Mouse (Mus musculus) right cerebral cortex, adult 18-20 months (tissue): ENCODE data around the gene Svs5.
"Not testable (repeated sequence)": the region's sequence is repeated elsewhere in the genome, so short reads cannot be mapped to it uniquely, and the experiment has no call there.

Experiments used
- DNase-seq: peaks from one replicate; pipeline ENCODE4 v3.0.0; 2022; ENCODE audit warnings: mixed read lengths

Svs5 gene

DNA sequence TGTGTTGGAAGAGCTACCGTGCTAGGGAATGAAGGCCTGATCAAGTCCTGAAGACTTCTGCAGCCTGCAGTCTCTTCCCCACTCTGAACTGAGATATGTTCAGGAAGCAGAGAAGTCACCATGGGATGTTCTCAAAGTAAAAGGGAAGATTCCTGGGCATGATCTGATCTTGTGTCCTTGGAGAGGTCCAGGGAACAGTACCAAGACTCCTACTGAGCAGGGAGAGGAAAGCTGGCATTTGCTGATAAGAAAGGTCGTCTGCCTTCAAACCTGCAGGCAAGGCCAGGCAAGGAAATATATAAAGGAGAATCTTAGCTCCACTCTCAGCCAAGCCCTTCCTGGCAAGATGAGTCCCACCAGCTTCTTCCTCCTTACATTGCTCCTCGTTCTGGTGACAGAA, at the start of gene Svs5:
Svs5 (plus strand) TSS at position 301 of the 400 bp plus-strand sequence.
- not testable (repeated sequence) for DNase-seq

DNA sequence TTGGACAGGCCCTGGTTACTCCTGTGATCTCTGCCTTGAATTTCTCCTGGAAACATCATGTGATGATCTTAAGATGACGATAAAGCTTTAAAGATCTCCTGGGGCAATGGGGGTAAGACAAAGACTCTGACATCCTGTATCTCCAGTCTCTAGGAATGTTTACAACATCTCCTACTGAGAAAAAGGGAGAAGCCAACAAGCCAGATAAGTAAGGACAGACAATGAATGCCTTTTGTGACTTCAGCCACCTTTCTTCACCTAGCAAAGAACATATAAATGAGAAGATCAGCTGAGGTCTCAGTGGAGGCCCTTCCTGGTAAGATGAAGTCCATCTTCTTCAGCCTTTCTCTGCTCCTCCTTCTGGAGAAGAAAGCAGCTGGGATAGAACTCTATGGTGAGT, 43.6 kb upstream of the Svs5 start, which contains the start of gene Svs3a:
Svs3a (plus strand) TSS at position 301 of the 400 bp plus-strand sequence.
- DNase-seq: not testable (repeated sequence)

DNA sequence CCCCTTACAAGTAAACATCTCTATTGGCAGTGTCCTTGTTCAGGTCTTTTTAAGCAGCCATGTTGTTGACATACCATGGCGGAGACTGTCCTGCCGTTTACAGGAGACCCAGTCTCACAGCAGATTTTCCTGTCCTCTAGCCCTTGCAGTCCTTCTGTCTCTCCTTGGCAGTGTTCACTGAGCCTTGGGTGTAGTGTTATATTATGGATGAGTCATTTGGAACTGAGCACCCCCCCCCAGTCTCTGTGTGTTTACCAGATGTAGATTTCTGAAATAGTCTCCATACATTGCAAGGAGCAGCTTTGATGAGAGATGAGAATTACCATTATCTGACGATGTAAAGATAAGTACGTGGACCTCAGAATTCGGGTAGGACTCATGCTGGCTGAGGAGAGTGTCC, 19.9 kb upstream of the Svs5 start:
- peak; percentile 18 for DNase-seq

DNA sequence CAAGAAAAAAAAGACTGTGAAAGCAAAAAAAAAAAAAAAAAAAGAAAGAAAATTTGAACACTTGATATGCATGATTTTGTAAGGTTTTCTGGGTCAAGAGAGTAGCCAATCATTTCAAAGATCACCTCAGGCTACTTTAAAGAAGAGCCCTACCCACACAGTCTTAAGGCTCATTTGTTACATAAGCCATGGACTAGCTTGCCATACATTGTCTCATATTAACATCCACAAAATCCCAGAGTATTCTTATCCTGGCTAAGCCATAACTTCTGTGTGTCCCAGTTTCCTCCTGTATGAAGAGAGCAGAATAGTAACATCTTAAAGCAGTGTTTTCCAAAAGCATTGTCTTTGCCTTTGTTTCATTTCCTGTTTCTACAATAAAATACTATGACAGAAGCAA, 17.1 kb upstream of the Svs5 start:
- not testable (repeated sequence) for DNase-seq

DNA sequence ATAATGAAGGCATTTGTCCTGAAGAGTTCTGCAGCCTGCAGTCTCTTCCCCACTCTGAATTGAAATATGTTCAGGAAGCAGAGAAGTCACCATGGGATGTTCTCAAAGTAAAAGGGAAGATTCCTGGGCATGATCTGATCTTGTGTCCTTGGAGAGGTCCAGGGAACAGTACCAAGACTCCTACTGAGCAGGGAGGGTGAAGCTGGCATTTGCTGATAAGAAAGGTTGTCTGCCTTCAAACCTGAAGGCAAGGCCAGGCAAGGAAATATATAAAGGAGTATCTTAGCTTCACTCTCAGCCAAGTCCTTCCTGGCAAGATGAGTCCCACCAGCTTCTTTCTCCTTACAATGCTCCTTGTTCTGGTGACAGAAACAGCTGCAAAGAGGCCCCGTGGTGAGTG, 16.1 kb upstream of the Svs5 start, which contains the start of gene Svs6:
Svs6 (plus strand) TSS at position 301 of the 400 bp plus-strand sequence.
- DNase-seq: not testable (repeated sequence)

DNA sequence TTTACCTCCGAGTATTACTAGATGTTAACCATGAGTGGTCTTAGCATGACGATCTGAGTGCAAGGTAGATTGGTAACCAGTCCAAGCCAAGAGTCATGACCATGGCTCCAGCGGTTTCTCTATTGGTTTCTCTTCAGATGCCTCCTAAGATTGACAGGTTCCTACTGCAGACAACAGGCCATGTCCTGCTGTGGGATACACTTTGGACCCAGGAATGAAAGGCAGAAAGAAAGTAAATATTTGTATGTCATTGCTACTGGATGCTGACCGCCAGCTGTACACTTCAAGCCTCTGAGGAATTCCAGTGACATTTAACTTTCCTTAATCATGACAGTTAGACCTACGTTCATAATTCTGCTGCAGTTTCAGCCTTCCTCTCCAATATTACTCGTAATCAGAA, 11.6 kb upstream of the Svs5 start:
- no peak for DNase-seq

DNA sequence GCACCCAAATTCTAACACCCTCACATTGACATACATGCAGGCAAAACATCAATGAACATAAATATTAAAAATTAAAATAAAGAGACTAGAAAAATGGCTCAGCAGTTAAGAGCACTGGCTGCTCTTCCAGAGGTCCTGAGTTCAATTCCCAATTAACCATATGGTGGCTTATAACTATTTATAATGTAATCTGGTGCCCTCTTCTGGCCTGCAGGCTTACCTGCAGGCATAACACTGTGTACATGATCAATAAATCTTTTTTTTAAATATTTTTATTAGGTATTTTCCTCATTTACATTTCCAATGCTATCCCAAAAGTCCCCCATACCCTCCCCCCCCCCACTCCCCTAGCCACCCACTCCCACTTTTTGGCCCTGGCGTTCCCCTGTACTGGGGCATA, 11.2 kb downstream of the Svs5 start:
- not testable (repeated sequence) for DNase-seq

DNA sequence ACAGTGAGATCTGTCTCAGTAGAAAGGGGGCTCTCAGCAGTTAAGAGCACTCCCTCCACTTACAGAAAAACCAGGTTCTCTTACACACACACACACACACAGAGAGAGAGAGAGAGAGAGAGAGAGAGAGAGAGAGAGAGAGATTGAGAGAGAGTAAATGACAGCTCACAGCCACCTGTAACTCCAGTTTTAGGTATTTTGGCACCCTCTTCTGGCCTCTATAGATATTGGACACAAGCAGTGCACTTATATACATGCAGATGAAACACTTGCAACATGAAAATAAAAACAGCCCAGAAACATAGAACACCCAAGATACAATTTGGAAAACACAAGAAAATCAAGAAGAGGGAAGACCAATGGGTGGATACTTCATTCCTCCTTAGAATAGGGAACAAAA, 15.2 kb downstream of the Svs5 start:
- DNase-seq: not testable (repeated sequence)

DNA sequence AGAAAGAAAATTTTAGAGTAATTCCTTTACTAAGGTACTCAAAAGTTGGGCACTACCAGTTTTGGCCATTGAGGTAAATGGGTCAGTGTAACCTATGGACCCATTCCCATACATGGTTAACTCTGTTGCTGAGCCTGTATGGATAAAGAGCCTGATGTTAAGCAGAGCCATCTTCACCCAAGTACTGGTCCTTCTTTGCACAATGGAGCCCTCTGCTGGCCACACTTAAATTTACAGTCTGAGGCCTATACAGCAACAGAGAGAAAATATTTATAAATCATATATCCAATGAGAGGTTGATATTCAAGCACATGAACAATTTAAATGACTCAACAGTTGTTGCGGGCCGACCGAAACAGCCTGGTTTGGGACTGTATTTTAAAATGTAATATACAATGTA, 16.4 kb downstream of the Svs5 start:
- DNase-seq: no peak

DNA sequence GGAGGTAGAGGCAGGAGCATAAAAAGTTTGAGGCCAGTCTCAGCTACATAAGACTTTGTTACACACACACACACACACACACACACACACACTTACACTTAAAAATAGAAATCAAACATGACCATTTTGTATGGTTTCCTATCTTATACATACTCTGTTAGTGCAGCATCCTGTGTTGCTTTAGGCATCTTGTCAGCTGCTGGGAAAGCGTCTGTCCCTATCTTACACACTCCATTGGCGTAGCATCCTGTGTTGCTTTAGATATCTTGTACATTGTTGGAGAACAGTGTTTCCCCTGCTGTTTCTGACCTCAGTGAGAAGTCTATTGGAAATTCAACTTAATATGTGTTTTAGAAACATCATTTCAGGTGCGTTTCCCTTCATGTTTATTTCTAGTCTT, 20.2 kb downstream of the Svs5 start:
- no peak for DNase-seq

DNA sequence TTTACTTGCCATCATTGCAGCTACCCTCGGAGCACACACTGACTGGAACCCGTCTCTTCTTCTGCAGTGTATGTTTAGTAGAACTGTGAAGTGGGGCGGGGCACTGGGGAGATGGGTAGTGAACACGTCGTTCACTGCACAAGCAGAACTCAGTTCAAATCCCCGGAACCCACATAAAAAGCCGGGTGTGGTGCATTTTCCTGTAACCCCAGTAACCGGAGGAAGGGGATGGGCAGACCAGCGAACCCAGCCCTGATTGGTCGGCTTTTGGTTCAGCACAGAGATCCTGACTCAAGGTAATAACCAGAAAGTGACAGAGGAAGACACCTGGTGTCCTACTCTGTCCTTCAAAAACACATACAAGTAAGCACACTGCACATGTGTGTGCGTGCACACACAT, 20.8 kb downstream of the Svs5 start:
- no peak for DNase-seq

DNA sequence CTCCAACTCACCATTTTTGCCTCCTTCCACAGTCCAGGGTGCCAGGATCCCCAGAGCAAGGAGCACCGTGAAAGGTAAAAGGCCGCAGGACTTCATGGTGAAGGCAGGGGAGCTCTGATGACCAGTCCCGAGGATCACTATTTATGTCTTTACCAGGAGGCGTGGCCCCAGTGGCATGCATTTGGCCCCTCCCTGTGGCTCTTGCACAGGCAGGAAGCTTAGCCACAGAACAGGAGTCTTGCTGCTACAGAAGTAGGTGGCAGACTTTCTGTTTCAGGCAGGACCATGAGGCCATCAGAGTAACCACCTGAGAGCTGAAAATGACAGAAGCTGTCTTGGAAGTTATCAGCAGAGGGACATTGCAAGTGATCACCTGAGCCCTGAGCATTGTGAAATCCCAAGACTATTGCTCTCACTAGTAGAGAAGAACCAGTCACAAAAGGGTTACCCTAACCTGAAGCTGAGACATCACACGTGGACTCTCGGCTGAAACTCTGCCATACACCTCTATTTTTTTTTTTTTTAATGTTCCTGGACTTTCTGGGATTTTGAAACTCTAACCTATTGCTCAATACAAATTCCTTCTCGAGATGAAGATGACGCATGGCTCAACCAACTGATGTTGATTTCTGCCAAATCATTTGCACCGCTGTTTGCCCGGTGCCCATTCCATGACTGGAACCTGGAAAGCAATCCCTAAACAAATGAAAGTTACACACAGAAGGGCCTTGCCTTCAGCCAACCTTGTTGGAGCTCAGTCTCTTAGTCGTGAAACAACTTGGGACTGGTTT, 23.8 kb downstream of the Svs5 start:
- DNase-seq: no peak

DNA sequence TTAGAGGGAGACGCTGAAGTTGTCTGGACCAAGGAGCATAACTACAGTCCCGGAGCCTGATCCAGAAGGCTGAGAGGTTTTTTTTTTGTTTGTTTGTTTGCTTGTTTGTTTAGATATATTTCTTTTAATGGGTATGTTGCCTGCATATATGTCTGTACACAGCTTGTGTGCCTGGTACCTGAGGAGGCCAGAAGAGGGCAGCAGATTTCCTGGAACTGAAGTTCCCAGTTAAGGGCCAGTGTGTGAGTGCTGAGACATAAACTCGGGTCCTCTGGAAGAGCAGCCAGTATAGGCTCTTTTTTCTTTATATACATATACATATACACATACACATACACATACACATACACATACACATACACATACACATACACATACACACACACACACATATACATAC, 25.8 kb downstream of the Svs5 start:
- no peak for DNase-seq

DNA sequence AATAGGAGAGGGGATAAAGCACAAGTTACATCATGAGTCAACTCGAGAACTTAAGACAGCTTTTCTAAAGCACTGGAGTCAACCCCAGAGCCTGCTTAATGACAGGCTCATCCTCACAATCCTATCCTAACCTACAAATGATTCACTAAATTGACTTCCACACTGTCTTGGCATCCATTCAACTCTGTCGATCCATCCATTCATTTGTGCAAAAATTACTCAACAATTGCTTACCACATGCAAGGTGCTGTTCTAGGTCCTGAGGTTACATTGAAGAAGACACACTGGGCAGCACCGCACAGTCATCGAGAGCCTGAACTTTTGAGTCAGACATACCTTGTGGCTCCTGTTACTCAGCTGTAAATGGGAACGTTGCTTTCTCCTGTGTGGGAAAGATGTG, 26.5 kb downstream of the Svs5 start:
- DNase-seq: no peak

DNA sequence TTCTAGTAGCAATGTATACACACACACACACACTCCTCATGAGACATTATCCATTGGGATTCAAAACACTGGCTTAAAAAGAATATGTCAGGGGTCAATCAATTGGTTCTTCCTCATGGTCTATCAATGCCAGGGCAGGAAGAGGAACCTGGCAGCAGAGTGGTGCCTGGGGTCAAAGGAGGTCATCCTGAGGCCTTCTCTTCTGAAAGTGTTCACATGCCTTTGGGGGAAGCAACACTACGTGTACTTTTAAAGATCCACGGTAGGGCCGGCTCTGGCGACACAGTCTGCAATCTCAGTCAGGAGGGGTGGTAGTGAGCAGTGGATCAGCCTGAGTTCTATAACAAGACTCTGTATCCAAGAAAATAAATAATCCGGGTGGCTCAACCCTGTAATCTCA, 27.1 kb downstream of the Svs5 start:
- no peak for DNase-seq

DNA sequence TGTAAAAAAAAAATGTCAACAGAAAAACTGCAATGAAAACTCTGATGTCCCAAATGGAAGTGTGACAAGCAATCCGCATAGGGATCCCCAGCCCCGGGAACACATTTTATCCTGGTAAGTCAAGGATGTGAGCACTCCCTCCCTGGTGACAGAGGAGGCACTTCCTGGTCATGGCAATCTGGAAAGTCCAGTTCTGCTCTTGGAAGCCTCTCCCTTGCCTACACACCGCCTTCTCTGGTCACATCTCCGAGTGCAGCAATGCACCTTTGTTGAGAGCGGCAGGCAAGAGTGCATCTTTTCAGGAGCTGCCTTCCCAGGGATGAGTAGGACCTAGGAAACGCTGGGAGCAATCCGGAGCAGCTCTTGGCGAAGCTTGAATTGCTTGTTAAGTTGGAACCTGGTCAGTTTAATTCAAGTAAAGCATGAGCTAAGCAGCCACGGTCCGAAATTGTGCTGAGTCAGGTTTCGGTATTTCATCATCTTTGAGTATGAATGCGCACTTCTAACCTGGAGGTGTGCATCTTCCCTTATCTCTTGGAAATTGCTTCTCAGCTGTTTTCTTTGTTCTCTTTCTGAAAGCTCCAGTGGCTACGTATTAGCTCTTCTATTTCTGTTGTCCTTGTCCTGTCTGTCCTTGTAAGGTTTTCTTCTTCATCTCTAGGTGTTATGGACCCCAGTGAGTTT, 28.6 kb downstream of the Svs5 start:
- no peak for DNase-seq

DNA sequence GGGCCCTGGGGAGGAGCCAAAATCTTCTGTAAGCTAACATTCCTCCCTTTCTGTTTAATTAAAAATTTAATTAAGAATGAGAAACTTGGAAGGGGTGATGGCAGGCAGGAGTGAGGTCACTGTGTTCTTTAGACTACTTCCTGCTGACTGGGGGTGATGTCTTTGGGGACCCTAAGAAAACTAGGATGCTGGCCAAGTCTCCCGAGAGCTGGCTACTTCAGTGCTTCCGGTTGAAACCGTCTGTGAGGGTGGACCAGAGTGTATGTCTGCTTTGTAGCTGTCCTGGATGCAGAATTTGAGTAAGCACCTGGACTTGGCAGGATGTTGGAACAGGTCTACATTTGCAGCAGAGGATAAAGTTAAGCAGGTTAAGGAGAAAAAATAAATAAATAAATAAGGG, 34.4 kb downstream of the Svs5 start:
- no peak for DNase-seq

DNA sequence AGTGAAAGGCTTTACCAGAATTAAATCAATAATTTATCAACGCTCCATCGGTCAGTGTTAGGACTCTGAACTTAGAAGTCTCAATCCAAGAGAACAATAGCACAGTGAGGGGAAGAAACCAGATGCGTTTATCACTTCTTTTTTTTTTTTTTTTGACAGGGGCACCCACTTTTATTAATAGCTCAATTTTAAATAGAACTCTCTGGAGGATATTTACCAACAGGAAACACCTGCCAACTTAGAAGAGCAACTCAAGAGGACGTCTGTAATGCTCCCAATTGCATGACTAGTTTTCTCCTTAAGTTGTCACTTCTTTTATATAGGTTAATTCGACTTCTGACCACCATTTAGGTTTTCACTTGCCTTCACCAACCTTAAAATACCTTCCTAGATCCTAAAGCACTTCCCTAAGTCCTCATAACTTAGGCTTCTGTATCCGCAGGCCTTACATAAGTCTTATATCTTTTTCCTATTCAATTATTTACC, 36.1 kb downstream of the Svs5 start:
- no peak for DNase-seq

DNA sequence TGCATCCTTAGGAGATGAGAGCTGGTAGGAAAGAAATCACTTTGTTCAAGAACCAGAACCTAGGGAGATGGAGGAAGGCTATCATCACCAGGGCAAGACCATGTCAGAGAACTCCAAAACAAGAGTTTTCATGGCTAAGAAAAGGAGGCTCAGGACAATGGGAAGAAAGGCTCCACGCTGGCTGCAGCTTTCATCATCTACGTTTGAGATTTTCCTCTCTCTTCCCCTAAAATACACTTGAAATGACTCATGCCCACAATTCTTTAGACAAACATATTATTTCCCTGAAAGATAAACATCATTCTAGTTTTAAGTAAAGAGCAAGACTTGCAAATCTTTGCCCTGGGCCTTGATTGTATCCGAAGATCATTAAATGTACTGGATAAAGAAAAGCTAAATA, 38.8 kb downstream of the Svs5 start:
- no peak for DNase-seq

DNA sequence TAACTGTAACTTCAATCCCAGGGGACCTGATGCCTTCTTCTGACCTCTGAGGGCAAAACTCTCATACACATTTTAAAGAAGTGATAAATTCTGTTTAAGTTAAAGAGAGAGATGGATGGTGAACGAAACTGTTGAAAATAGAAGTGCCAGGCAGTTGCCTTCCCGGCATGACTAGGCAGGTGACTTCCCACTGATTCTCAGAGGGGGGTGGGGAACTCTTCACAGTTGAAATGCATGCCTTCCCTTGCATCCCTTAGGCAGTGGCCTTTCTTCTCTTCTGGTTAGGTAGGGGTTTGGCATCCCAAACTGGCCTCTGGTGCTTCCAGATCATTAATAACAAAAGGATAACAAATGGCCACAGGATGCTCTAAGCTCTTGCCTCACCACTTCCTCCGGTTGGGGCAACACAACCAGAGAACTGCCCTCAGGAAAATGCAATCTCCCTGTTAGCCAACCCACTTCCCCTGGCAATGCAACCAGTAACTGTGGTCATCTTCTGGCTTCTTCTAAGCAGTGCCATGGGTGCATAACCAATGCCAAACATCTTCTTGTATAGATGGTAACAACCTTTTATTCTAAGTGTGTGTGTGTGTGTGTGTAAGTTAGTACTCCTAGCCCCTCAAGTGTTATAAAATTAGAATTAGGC, 40.0 kb downstream of the Svs5 start:
- DNase-seq: no peak

DNA sequence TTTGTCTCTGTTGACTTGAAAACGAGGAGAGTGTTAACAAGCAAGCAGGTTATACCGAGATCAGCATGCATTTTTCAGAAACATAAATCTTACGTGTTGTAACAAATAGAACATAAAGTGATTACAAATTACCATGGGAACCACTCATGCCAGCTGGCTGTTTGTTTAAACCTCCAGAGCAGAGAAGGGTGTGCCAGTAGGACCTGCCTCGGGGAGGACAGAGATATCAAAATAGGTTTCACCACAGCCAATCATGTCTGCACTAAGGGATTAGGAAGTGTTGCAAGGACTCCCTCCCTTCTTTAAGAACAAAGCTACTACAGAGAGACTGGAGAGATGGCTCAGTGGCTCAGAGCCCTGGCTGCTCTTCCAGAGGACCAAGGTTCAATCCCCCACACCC, 40.6 kb downstream of the Svs5 start:
- no peak for DNase-seq

DNA sequence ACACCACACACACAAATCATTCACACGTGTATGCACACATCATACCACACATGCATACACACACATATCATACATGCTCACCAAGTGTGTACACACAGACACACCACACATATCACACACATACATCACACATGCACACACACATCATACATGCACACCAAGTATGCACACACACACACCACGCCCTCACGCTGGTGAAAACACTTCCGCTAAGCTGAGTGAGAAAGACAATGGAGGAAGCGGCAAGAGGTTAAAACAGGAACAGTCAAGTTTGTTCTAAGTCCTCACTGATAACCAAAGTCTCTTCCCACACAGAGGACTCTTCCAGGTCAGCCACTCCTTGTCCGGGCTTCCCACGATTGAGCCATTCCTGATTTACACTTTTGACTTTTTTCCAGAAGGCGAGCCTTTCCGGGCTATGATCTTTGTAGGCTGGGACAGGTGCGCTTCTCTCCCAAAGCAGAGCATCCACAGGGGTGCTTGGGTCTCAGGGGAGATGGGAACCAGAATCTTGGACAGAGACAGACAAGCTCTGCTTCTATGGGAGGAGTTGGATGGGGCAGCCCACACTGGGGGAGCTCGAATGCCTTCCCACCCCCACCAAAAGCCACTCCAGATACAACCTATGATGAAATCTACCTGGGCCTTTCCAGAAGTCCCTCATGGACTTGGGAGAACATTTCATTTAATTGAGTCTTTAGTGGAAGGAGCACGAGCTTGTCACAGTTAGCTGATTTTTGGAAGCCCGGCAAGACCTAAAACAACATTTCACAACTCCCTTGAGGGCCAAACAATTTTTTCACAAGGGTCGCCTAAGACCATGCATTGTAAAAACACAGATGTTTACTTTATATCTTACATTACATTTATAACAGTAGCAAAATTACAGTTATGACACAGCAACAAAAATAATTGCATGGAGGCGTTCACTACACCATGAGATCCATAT, 45.2 kb downstream of the Svs5 start:
- no peak for DNase-seq

DNA sequence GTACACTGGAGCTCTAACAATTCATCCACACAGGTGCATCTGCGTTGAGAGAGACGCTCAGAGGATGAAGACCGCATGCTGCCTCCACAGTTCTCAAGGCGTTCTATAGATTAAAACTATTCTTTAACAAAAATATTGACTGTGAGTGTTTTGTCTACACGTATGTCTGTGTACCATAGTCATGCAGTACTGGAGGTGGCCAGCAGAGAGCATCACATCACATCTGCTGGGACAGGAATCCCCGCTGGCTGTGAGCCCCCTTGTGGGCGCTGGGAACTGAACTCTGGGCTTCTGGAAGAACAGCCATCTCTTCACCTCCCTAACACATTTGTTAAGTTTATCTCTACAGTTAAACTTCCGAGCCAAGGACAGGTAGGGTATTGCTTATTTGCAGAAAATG, 49.2 kb downstream of the Svs5 start:
- DNase-seq: no peak
